Mouse (Mus musculus) right cerebral cortex, postnatal 36 days (tissue): Measurements from ENCODE around the gene Vamp5.
A peak's percentile ranks its signal among the peaks of the same experiment; 100 is the strongest.

Source experiments
- DNase-seq, 2 experiments: peaks; one replicate each; pipeline ENCODE4 v3.0.0; 2022; ENCODE audit warnings: low spot score in 2 of 2, mixed read lengths in 1 of 2

The Vamp5 gene

DNA sequence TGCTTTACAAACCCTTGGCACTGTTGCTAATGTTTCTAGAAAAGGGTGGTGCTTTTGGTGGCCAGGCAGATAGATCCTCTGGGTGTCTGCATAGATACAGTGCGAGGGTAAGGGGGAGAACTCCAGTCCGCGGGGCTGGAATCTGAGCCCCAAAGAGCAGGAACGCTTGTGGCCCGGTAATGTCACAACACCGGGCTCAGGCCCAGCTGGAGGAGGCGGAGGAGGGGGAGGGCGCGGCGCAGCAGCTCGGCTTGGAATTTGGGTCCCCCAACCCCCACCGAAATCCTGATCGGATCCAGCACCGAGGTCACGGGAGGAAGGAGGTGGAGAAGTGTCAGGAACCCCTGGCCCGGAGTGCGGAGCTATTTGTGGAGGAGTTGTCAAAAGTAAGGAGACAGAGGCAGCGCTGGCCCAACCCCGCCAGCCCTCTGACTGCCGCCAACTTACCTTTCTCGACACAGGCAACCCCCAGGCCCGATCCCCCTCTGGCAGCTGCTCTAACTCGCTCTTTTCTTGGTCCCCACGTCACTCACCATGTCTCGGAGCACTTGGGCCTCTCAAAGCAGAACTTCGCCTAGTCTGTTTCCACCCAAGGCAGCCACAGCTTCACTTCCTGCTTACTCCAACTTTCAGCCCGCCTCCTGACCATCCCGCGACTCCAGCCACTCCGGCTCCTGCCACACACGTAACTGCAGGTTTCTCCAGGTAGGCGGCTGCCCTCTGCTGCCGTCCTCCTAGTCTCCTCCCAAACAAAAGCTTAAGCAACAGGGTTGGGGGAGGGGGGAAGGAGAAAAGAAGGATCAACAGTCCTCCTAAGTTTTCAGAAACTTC, 9.9 kb upstream of the Vamp5 start, which contains the start of gene Vamp8:
Gene Vamp8, minus strand, starts transcription at position 763 of the 831 bp plus-strand sequence.
- peak in 1 of 2 experiments; percentile 17 for DNase-seq

DNA sequence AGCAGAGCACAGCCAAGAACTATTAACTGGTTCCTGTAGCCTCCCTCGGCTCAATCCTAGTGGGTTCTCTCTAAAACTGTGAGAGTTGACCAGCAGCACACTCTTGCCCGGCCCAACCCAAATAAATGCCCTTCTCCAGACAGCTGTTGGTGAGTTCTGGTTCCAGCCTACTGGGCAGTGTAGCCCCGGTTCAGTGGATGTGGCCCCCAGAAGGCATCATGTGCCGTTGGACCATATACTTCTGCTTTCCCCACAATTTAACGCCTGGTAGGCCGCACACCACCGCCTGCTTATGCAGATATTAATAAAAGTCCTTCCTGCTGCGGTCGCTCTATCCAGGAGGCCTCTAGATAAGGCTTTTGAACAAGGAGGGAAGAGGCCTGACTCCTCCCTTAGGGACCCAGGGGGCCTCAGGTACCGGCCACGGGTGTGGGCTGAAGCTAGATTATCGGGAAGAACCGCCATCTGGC, 9.2 kb upstream of the Vamp5 start:
- no peak for DNase-seq

DNA sequence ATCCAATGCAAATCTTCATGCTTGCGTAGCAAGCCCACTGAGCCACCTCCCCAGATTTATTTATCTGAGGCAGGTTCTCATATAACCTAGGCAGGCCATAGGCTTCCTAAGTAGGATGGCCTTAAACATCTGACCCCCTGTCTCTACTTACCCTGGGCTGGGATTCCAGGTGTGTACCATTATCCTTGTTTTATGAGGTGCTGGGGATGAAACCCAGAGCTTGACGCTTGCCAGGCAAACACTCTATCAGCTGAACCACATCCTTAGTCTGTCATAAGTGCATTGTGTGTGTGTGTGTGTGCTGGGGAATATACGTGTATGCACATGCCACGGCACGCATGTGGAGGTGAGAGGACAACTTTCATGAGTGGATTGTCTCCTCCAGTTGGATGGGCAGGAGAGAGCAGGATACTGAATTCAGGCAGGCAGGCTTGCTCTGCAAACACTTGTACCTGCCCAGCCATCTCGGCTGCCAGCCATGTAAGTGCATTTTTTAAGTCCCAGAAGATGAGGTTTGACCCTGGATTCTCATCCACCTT, 8.6 kb upstream of the Vamp5 start:
- DNase-seq: no peak

DNA sequence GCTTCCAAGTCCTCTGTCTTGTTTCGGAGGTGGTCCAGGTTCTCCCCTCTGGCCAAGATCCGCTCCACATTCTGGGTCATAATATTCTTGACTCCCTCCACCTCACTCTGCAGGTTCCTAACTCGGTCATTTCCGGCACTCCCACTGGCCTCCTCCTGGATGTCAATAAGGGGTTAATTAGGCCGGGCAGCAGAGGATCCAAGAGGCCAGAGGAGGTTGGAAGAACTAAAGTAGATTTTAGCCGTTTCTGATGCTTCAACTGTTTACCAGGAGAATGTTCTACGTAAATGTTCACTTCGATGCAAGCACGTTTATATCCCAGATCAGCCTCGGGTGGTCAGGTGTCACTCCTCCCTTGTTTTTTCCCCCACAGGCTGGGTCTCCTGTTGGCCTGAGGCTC, 8.0 kb upstream of the Vamp5 start:
- no peak for DNase-seq

DNA sequence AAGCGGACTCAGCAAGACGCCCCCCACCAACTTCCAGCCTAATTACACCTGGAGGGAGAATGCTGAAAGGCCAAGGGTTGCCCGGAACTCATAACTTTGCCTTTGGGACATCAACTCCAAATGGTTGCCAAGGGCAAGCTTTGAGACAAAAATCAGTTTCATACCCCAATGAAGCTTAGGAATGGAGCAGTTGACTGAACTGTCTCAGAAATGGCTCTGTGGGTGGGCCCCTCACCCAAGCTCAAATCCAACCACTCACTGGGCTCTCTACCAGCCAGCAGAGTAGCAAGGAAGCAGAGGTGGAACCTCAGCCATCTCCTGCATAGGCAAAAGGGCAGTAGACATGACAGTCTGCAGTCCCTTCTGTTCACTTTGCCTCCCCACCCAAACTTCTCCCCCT, 7.5 kb upstream of the Vamp5 start:
- DNase-seq: no peak

DNA sequence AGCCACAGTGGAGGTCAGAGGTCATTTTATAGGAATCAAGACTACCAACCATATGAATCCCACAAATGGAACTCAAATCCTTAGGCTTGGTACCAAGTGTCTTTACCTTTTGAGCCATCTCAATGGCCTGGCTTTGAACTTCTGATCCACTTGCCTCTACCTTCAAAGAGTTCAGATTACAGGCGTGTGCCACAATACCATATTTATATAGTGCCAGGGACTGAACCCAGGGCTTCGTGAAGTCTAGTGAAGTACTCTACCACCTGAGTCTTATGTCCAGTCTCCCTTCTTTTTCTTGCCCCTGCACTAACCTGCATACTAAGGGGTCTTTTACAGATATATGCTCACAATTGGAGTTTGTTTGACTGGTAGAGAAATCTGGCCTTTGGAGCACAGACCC, 6.3 kb upstream of the Vamp5 start:
- DNase-seq: no peak

DNA sequence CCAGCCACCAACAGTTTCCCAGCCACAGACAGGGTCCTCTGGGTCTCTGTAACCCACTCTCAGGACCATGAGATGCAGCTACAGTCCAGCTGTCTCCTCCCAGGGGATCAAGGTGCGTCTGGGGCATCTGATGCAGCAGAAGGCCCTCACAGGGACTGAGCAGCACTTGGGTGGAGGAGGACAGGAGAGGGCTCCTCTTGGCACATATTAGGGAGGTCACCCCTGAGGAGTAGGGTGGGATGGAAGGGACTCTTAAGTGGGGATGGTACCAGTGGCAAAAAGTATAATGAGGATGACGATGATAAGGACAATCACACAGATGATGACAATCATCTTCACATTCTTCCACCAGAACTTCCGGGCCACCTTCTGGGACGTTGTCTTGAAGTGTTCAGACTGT, 5.0 kb upstream of the Vamp5 start:
- no peak for DNase-seq

DNA sequence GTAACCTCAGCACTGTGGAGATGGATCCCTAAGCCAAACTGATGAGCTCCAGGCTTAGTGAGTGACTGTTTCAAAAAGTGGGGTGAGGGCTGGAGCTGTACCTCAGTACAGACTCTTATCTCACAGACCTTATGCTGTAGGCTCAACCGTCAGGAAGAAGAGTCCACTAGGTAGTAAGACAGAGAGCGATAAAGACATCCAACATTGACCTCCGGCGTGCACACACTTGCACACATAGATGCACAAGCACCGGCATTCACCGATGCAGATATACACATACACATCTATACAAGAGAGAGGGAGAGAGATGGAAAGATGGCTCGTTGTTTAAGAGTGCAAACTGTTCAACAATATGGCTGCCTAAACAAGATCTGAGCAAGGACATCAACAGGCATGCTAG, 3.7 kb upstream of the Vamp5 start:
- DNase-seq: no peak

DNA sequence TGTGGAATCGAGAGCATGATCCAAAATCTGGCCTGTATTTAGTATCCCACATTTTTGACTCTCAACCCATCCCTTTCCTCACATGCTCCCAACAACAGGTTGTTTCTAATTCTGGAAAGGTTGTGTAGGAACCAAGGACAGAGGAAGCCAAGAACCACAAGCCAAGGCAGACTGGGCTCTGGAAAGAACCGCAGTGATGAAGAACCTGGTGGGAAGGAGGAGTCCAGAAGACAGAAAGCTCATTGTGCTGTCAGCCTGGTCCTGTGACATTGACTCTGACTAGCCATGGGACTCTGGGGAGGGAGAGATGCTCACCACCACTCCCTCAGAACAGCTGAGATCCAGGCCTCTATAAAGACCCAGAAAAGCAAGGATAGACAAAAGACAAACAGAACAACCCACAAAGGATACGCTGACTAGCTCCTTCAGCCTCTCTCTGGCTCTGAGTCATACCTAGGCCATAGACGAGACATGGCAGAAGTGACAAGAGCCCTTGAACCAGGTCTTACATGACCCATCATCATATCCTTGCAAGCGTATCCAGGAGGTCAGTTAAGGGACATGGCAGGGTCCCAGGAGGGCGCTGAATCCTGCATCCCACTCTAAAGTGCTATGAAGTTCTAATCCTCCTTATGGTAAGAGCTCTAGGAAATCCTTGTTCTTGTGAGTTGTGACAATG, 3.0 kb upstream of the Vamp5 start:
- no peak for DNase-seq

DNA sequence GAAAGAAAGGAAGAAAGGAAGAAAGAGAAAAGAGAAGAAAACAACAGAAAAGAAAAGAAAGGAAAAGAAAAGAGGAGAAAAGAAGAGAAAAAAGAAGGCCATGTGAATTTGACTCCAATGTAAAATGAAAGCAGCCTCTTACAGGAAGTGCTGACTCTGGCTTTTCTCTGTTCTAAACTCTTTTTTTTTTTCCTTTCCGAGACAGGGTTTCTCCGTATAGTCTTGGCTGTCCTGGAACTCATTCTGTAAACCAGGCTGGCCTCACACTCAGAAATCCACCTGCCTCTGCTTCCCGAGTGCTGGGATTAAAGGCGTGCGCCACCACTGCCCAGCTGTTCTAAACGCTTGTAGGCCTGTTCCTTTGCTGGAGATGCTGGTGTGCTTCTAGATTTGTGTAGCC, 2.2 kb upstream of the Vamp5 start:
- DNase-seq: no peak

DNA sequence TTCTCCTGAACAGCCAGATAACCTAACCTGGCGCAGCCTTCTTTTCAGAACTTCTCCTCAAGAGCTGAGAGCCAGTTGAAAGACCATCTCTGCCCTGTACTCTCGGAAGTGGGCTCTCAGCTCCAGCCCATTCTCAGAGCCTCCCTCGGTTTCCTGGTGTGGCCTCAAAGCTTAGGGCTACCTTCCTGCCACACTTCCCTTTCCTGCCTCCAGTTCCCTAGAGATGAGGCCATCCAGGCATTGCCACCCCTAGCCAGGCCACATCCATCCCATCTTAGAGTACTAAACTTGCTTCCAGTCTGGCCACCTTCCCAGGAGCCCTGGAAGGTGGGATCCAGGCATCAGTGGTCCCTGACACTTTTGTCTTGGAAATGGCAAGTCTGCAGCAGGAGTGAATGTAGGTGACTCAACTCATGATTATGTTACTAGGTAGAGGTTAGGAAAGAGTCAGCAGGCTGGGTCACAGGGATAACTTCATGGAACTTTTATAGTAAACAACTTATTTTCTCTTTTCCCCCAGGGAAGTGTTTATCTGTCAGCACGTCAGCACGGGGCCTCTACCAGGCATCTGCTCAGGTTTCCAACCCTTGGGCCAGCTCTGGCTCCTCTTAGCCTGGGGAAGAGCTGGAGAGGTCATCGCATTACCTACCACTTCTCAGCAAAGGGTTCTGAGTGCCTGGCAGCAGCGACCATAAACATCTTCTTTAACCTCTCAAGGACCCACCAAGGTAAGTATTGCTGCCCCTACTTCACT, 714 bp downstream of the Vamp5 start:
- DNase-seq: no peak

DNA sequence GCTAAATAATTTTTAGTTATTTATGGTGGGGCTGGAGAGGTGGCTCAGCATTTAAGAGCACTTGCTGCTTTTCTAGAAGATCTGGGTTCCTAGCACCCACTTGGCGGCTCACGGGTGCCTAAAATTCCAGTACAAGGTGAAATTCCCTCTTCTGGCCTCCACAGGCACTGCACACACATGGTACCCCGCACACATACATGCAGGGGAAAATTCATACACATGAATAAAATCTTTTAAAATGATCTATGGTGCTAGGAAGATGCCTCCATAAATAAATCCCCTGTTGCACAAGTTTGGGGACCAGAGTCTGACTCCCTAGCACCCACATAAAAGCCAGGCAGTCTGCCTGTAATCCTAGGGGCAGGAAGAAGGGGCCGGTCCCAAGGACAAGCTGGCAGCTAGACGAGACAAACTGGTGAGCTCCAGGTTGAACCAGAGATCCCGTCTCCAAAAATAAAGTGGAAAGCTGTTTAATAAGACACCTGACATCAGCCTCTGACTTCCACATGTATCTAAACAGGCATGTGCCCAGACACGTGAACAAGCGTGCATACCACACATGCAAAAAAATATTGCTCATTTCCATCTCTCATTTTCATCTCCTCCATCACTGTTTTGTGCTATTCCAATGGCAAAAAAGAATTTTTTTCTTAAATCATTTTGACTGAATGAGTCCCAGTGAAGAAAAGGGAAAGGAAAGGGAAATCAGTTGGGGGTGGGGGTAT, 1.6 kb downstream of the Vamp5 start:
- no peak for DNase-seq

DNA sequence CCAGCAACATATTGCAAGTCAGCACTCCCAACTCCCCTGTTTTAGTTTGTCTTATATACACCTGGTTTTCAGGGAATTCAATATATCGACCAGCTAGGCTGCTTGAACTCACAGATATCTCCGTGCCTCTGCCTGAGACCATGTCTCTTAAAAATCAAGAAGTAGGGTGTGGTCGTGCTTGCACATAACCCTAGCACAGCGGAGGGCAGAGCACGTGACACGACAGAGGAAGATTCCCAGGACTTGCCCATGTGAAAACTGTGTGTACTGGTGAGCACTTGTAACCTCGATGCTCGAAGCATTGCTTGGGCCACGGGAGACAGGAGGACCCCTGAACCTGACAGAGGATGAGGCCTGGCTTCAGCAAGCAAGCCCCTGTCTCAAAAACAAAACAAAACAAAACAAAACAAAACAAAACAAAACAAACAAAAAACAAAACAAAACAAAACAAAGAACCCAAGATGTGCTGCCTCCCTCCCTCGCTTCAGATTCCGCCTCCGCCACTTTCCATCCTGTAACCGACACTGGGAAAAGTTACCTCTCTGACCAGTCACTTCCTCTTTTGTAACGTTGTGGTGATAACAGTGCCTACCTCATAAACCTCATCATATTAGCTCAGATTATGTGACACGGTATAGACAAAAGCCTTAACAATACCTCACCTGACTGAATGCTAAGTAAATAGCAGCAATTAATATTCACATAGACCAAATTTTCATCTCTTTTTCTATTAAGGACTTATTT, 5.3 kb downstream of the Vamp5 start:
- no peak for DNase-seq

DNA sequence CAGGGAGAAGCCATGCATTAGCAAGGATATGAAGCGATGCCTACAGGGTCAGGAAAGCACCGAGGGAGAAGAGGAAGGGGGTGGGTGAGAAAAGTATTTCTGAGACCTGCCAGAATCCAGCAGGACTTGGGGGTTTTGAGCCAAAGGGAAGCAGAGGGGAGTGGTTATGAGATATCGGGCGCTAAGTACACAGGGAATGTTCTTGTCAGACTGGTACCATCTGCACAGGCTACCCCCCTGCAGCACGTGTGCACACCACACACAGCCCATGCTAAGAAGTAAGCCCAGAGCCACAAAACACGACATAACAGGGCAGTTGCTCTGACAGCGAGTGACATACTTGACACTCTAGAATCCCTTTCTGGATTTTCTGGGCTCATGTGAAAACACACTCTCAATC, 6.1 kb downstream of the Vamp5 start:
- no peak for DNase-seq

DNA sequence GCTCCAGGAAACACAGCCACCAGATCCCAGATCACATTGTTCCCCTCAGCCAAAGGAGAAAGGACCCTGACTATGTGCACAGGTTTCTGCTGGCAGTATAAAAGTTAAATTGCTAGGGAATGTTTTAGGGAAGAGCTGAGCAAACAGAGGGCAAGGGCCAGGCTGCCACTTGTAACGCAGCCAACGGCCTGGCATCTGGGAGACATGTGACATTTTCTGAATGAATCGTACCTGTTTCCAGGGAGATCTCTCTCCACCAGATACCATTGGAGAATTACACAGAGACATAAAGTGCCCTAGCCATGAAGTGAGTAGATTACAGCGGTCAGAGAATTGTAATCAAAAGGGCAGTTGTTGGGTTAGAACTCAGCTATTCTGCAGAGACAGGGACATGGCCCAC, 7.1 kb downstream of the Vamp5 start:
- no peak for DNase-seq

DNA sequence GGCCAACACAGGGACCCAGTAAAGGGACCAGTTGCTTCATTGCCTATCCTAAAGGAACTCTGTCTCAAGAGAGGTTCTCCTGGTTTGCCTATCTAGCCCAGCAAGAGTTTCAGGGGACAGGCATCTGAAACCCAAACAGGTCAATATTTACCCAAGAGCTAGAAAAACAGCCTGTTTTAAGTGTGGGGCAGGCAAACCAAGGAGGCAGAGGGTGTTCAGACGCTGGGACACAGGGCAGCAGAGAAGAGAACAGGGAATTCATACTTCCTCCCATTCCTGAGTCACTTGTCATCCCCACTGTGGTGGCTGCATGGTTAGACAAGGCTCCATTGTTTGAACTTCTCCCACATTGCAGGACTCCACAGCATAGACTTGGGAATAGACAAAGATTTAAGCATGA, 8.7 kb downstream of the Vamp5 start:
- no peak for DNase-seq

DNA sequence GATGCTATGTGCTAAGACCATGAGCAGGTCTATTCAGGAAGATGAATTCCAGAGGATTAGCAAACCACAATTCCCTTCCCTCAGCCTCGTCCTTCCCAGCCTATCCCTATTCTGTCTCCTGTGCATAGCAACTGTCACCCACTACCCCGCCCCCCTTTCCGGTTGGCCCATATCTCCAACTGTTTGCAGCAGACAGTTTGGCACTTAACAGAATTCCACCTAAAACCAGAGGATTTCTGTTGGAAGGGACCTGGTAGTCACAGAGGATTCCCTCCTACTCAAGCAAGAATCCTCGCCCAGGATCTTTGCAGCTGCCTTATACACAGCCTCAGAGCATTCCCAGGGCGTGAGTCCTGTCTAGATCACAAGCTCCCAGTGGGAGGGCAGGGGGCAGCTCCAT, 9.1 kb downstream of the Vamp5 start:
- no peak for DNase-seq

DNA sequence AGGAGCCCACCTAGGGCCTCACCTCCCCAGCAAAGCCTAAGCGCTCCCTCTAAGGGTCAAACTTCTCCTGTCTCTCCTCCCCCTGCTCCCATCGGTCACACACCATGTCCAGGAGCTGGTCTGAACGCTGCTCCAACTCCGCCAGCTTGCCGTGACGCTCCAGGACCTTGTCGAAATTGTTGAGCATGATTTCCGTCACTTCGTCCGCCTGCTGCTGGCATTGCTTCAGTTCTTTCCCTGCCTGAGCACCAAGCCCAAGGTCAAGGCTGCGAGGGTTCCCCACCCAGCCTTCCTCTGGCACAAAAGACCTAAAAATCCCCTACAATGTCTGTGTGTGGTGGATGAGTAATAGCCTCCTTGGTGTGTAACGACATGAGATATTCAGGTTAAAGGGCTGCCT, 10.2 kb downstream of the Vamp5 start:
- no peak for DNase-seq

DNA sequence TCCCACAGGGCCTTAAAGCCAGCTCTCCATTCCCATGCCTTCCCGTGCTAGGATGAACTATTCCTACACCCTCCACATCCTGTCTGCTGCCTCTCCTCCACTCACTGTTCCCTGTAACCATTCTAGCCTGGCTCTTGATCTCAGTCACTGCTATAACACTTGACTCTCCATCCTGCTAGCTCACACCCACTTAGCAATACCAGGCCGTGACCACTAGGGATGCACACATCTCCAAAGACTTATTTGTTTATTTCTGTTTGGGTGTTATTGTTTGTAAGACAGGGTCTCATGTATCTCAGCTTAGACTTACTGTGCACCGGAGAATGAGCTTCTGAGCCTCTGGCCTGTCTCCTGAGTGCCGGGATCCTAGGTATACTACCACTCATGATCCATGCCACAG, 10.7 kb downstream of the Vamp5 start:
- DNase-seq: no peak

DNA sequence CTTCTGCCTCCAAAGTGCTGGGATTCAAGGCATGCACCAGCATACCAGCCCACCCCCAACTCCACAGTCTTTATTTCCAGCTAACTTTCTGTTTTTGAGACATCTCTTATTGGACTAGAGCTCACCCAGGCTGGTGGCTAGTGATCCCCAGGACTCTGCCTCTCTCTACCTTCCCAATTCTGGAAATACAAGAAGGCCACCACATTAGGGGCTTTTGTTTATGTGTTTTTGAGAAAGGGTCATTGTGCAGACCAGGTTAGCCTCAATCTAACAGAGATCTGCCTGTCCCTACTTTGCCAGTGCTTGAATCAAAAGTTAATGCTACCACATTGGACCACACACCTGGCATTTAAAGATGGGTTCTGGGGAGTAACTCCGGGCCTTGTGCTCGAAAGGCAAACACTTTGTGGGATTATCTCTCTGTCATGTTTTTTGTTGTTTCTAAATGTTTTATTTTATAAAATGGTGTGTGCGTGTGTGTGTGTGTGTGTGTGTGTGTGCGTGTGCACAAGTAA, 12.8 kb downstream of the Vamp5 start:
- no peak for DNase-seq
